Mouse (Mus musculus) heart, embryonic 16.5 days (tissue): ENCODE results near the gene Kbtbd8. TPM values are rescaled to one million over a fixed set of nuclear protein-coding genes. Genes with fewer than 3 reads are reported as not detected.

Experiments used
- ATAC-seq: fragments of 200-750 bp; cut with Nextera tagmentation; replicated peaks from 2 replicates; pipeline ENCODE4 v1.8.0; 2017; ENCODE audit warnings: moderate number of reproducible peaks; ENCODE audit not compliant: insufficient read depth, low FRiP score; ENCODE audit errors: extremely low read depth
- H3K27ac ChIP-seq: fragments of 300-500 bp; sonication (generic); 2 replicates; pipeline ENCODE4 v1.5.1; 2014; ENCODE audit warnings: mild to moderate bottlenecking, low read length, control low read depth, moderate library complexity
- H3K27me3 ChIP-seq: fragments of 300-500 bp; sonication (generic); 2 replicates; pipeline ENCODE4 v1.6.1; 2014; ENCODE audit warnings: low read length, mixed read lengths; ENCODE audit not compliant: control insufficient read depth, insufficient read depth
- H3K36me3 ChIP-seq: fragments of 300-500 bp; sonication (generic); 2 replicates; pipeline ENCODE4 v1.6.1; 2014; ENCODE audit not compliant: control insufficient read depth, insufficient read depth
- H3K4me1 ChIP-seq: fragments of 300-500 bp; sonication (generic); 2 replicates; pipeline ENCODE4 v1.6.1; 2014; ENCODE audit warnings: low read length, mixed read lengths; ENCODE audit not compliant: control insufficient read depth, insufficient read depth
- H3K4me2 ChIP-seq: fragments of 300-500 bp; sonication (generic); 2 replicates; pipeline ENCODE4 v1.6.1; 2014; ENCODE audit warnings: low read depth, mild to moderate bottlenecking, control low read depth, low read length
- H3K4me3 ChIP-seq: fragments of 300-500 bp; sonication (generic); 2 replicates; pipeline ENCODE4 v1.5.1; 2014; ENCODE audit warnings: mild to moderate bottlenecking, control low read depth, low read length
- H3K9ac ChIP-seq: fragments of 300-500 bp; sonication (generic); 2 replicates; pipeline ENCODE4 v1.6.1; 2014; ENCODE audit warnings: low read length, control low read depth
- H3K9me3 ChIP-seq: fragments of 300-500 bp; sonication (generic); replicated peaks from 2 replicates; pipeline ENCODE4 v1.6.1; 2016; ENCODE audit warnings: low read length; ENCODE audit not compliant: control insufficient read depth
- WGBS: fragments of 180-500 bp; shearing (Covaris S2); extraction: QIAGEN DNeasy Blood & Tissue Kit; methylation state at CpG from one replicate; pipeline ENCODE4 v1.1.7; 2014; 5-methylcytosine and 5-hydroxymethylcytosine counted together
- polyA plus RNA-seq: library from polyadenylated mRNA; unstranded; fragments of >200 nt; fragmentation: Nextera tagmentation; extraction: Ambion mirVana; gene quantifications from 2 replicates; pipeline ENCODE4 v1.2.1, GENCODE M21; 2015

The Kbtbd8 gene
- polyA plus RNA-seq, 1 experiment from 2014 or later: 1.1 TPM

GRCm38 (mm10) chr6:95109691-95110450 lies 7.2 kb upstream of the Kbtbd8 start:
- 86% methylated on average over 6 of the region's 6 CpGs for WGBS
- H3K36me3 ChIP-seq: no peaks in the 10 kb centered on the region
- no peaks in the 10 kb centered on the region for H3K27me3 ChIP-seq
- no peak overlapping the region for H3K4me3 ChIP-seq
- no peak overlapping the region for H3K9ac ChIP-seq
- no peak overlapping the region for H3K4me2 ChIP-seq
- H3K9me3 ChIP-seq: no peaks in the 10 kb centered on the region
- no peak overlapping the region for H3K27ac ChIP-seq
- H3K4me1 ChIP-seq: no peaks in the 10 kb centered on the region
- ATAC-seq: no peak

DNA sequence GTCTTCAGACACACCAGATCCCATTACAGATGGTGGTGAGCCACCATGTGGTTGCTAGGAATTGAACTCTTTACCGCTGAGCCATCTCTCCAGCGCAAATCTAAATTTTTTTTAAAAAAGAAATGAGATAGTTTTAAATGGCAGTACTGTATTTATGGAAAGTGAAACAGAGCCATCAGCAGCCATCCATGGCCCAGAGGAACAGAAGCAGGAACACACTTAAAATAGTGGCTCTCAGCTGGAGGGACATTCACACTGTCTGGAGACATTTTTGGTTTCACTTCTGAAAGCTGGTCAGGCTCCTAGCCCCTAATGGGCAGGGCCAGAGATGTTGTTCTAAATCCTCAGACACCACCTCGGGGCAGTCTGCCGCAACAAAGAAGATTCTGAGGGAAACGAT lies 5.0 kb upstream of the Kbtbd8 start:
- Histone ChIP-seq H3K36me3 (no peaks in the 10 kb centered on the region), H3K9ac (no peak overlapping the region), H3K9me3 (no peaks in the 10 kb centered on the region), H3K4me3 (no peak overlapping the region), H3K4me1 (peaks cover 2% of the 10 kb centered on the region), H3K4me2 (no peak overlapping the region), H3K27ac (no peak overlapping the region), H3K27me3 (peaks cover 2% of the 10 kb centered on the region; the same call in 1 of the 2 replicates)
- 67% methylated on average over 5 of the region's 5 CpGs for WGBS
- ATAC-seq: no peak

- no peak overlapping the region for H3K4me3 ChIP-seq
- no peak for ATAC-seq
- H3K36me3 ChIP-seq: no peaks in the 10 kb centered on the region
- no peak overlapping the region for H3K27ac ChIP-seq
- H3K4me2 ChIP-seq: peak overlapping the region; percentile 62
- no peak overlapping the region; the same call in 1 of the 2 replicates for H3K9ac ChIP-seq
- H3K27me3 ChIP-seq: peaks cover 4% of the 10 kb centered on the region
- 51% methylated on average over 8 of the region's 8 CpGs for WGBS
- H3K4me1 ChIP-seq: peaks cover 9% of the 10 kb centered on the region
- no peaks in the 10 kb centered on the region for H3K9me3 ChIP-seq
Observed at GRCm38 (mm10) chr6:95116513-95116912, 527 bp upstream of the Kbtbd8 start.

DNA sequence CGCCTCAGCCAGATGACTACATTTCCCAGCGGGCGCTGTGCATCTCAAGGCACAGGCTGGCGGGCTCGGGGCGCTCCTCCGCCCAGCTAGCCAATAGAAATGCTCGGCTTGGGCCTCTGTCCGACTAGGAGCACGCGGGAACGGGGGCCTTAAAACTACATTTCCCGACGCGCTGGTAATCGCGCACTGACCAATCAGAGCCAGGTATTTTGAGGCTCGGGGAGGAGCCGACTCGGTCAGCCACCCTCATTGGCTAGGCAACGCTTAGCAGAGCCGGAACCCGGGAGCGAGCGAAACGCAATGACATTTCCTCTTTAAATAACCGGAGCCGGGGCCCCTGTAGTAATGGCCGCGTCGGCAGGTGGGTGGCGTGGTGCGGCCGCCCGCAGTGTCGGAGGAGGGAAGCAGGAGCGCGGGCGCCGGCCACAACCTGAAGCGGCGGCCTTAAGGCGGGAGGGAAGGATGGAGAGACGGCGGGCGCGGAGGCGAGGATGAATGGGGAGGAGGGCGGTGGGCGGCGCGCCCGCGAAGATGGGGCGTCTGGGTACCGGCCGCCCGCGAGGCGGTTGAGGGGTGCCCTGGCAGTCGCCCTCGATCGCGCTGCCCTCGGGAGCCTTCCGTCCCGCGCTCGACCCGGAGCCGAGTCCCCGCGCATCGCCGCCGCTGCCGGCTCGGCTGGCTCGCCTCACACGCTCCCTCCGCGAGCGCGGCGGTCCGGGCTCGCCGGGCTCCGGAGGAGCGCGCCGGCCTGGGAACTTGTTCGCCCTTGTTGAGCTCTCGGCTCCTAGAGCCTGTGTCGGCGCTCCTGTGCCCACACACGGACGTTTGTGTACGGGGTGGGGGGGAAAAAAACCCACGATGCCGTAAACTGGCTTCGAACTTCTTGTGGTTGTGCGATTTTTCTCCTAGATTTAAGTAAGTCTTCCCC lies 838 bp downstream of the Kbtbd8 start:
- Histone ChIP-seq H3K4me2 (peak overlapping the region; percentile 91), H3K4me3 (peak overlapping the region; percentile 90), H3K9me3 (no peaks in the 10 kb centered on the region), H3K9ac (peak overlapping the region; percentile 66), H3K4me1 (peaks cover 9% of the 10 kb centered on the region), H3K27ac (0 out of 2 replicates have a peak overlapping the region, but pooled peaks have one; percentile 49), H3K27me3 (peaks cover 4% of the 10 kb centered on the region), H3K36me3 (no peaks in the 10 kb centered on the region)
- 1% methylated on average over 103 of the region's 103 CpGs for WGBS
- ATAC-seq: peak; percentile 100

- H3K36me3 ChIP-seq: no peaks in the 10 kb centered on the region
- 80% methylated on average over 3 of the region's 3 CpGs for WGBS
- H3K27me3 ChIP-seq: peaks cover 4% of the 10 kb centered on the region
- H3K4me1 ChIP-seq: peaks cover 9% of the 10 kb centered on the region
- ATAC-seq: no peak
- no peak overlapping the region for H3K27ac ChIP-seq
- no peaks in the 10 kb centered on the region for H3K9me3 ChIP-seq
- H3K4me3 ChIP-seq: no peak overlapping the region
- H3K4me2 ChIP-seq: no peak overlapping the region
- no peak overlapping the region for H3K9ac ChIP-seq
Observed at GRCm38 (mm10) chr6:95119389-95119788, 2.3 kb downstream of the Kbtbd8 start.

- Histone ChIP-seq H3K4me3 (no peak overlapping the region), H3K9me3 (no peaks in the 10 kb centered on the region), H3K9ac (no peak overlapping the region), H3K4me2 (no peak overlapping the region), H3K27me3 (no peaks in the 10 kb centered on the region), H3K27ac (no peak overlapping the region), H3K4me1 (no peaks in the 10 kb centered on the region), H3K36me3 (no peaks in the 10 kb centered on the region)
- WGBS: 27% methylated on average over 6 of the region's 6 CpGs
- ATAC-seq: no peak; the same call in 1 of the 2 replicates
Observed at GRCm38 (mm10) chr6:95149931-95150534, 33.0 kb downstream of the Kbtbd8 start.

GRCm38 (mm10) chr6:95150885-95151284 lies 33.8 kb downstream of the Kbtbd8 start:
- H3K27me3 ChIP-seq: no peaks in the 10 kb centered on the region
- H3K9ac ChIP-seq: no peak overlapping the region
- H3K9me3 ChIP-seq: no peaks in the 10 kb centered on the region
- no peak overlapping the region for H3K27ac ChIP-seq
- no peak for ATAC-seq
- no peaks in the 10 kb centered on the region for H3K36me3 ChIP-seq
- H3K4me2 ChIP-seq: no peak overlapping the region
- WGBS: 89% methylated on average over 4 of the region's 4 CpGs
- no peak overlapping the region for H3K4me3 ChIP-seq
- H3K4me1 ChIP-seq: no peaks in the 10 kb centered on the region

DNA sequence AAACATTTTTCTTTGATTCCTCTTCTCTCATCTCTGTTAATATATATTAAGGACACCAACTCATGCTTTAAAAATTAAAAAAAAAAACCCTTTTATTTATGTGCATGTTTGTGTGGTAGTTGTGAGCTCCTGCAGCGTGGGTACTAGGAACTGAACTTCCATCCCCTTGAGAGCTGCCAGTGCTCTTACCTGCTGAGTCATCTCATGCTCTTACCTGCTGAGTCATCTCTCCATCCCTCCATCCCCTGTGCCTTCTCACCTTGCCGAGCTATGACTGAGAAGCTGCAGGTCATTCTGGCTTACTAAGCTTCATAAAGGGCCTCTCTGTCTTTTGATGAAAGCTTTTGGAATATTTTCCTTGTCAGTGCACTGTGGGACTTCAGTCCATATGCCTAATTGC lies 34.5 kb downstream of the Kbtbd8 start:
- no peaks in the 10 kb centered on the region for H3K4me1 ChIP-seq
- no peak overlapping the region for H3K4me2 ChIP-seq
- no peaks in the 10 kb centered on the region for H3K27me3 ChIP-seq
- 65% methylated on average over 2 of the region's 2 CpGs for WGBS
- 0 out of 2 replicates have a peak, but pooled peaks cover 3% of the 10 kb centered on the region for H3K9me3 ChIP-seq
- H3K36me3 ChIP-seq: no peaks in the 10 kb centered on the region
- no peak for ATAC-seq
- H3K27ac ChIP-seq: no peak overlapping the region
- no peak overlapping the region for H3K9ac ChIP-seq
- H3K4me3 ChIP-seq: no peak overlapping the region
